Mouse (Mus musculus): ENCODE results near the gene Zmiz1.

DNA sequence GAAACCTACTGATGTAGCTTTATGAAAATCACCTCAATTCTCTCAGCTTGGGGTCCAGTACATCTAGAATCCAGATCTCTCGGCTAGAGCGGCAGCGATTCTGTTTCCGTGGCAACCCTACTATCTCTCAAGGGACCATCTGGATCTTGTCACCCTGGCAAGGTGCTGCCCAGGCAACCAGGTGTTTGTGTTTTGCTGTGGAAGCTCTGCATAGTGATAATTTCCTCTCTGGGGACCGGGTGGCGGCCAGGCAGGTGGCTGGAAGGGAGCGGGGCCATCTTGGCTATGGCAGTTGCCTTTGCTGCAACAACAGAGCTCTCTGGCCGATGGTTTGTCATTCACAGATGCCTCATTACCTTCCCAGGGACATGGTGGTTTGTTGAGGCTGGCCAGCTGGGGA, 134.9 kb downstream of the Zmiz1 start:
- TF ChIP-seq CTCF (conservative IDR thresholded peaks at IDR 0.05; ENCODE audit: low read length) (no peak), NANOG (IDR thresholded peaks at IDR 0.05; ENCODE audit: borderline replicate concordance, low read length) (no peak)
